Mouse (Mus musculus): Measurements from ENCODE around the gene Kcnk13.

Kcnk13 gene

GRCm38 (mm10) chr12:100079636-100080286 is 115.5 kb downstream of the Kcnk13 start:
- no peak for DNase-seq (ENCODE audit: low read depth in 1 of 2, low spot score in 2 of 2)

DNA sequence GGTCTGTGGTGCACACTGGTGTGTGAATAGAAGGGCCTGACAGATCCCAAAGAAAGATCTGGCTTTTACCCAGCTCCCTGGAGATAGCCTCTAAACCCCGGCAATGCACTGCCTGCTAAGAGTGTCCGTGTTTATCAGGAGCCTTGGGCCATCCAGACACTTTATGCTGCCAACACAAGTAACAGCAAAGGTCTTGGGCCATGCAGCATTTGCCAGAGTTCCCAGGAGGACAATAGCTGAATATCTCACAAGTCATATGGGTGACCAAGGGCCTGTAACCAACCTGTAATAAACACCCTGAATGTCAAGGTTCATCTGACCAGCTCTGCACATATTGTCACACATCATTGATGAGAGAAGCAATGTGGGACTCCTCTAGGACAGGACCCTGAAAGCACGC is 123.7 kb downstream of the Kcnk13 start:
- no peak for DNase-seq (ENCODE audit: low read depth in 1 of 2, low spot score in 2 of 2)

- DNase-seq (ENCODE audit: low read depth in 1 of 2, low spot score in 2 of 2): no peak
Observed at GRCm38 (mm10) chr12:100089265-100089664, 125.0 kb downstream of the Kcnk13 start.

- no peak for DNase-seq (ENCODE audit: low read depth in 1 of 2, low spot score in 2 of 2)
Observed at GRCm38 (mm10) chr12:100090750-100091149, 126.5 kb downstream of the Kcnk13 start.

DNA sequence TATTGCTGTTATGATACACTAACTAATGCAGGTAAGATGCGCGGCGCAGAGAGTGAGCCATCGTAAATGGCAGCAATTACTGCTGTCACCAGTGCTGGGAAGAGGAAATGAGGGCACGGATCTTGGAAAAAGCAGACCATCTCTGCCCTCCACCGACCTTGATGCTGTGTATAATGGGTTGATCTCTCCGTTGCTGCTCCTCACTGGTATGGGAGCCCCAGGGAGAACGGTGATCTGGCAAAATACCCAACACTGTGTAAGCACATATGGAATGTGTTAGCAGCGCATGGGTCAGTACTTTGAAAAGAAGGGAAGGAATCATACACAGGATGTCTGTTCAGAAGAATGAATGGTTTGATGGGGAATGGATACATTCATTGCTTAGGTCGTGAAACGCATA is 128.7 kb downstream of the Kcnk13 start:
- no peak for DNase-seq (ENCODE audit: low read depth in 1 of 2, low spot score in 2 of 2)

DNA sequence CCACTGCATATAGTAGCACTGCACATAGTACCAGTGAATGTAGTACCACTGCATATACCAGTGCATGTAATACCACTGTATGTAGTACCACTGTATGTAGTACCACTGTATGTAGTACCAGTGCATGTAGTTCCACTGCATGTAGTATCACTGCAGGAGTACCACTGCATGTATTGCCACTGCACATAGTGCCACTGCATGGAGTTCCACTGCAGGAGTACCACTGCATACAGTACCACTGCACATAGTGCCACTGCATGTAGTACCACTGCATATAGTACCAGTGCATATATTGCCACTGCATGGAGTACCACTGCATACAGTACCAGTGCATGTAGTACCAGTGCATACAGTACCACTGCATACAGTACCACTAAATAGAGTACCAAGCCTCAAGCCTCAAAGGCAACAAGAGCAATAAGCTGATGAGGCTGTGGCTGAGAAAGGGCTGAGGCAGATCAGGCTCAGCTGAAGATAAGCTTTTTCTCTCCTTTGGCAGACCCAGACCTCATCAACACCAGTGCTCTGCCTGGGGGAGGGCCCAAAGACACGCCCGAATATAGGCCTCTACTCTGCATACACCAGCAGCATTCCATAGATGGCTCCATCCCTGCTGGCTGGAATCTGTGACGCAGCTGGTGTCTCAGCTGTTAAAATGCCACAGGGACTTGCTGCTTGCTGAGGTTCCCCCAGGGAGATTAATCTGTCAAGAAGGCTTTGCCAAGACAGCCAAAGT is 135.8 kb downstream of the Kcnk13 start:
- DNase-seq (ENCODE audit: low read depth in 1 of 2, low spot score in 2 of 2): no peak

GRCm38 (mm10) chr12:100100707-100101030 is 136.4 kb downstream of the Kcnk13 start:
- no peak for DNase-seq (ENCODE audit: low read depth in 1 of 2, low spot score in 2 of 2)

- no peak for DNase-seq (ENCODE audit: low read depth in 1 of 2, low spot score in 2 of 2)
Observed at GRCm38 (mm10) chr12:100101651-100102050, 137.4 kb downstream of the Kcnk13 start.

DNA sequence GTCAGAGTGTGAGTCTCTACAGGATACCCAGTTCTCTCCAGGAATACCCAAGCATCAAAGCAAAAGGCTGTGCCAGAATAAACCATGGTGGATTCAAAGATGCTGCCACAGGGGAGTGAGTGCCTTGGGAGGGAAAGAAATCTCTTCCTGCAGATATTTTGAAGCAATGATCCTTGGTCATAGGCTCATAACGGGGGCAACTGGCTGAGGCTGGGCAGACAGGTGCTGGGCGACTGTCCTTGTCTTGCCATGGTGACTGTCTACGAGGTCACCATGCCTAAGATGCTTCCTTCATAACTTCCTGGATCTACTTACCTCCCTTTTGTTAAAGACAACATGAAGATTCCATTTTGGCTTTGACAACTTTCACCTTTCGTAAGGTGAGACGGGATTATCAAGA is 140.2 kb downstream of the Kcnk13 start:
- no peak for DNase-seq (ENCODE audit: low read depth in 1 of 2, low spot score in 2 of 2)

DNA sequence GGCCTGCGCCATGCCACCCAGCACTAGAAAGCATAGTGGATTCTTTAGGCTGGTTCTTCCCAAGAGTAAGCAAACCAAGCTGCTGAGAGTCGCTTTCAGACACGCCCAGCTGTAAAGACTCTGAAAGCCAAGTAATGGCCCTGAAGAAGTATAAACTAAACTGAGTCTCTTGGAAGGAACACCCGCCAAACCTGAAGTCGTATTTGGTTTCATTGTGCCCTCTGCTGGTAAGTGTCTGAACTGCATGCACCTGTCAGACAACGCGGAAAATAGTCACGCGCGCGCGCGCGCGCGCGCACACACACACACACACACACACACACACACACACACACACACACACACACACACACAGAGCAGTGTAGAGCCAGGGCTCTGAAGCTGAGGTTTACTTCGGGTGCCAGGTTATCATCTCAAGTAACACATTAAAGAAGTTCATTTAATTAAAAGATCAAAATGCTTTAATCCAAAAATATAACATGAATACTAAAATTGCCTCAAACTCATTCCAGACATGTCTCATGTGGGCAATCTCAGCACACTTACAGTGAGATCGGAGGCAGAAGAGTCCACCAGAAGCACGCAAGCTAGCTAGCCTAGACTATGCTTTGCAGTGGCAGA is 142.1 kb downstream of the Kcnk13 start:
- DNase-seq (ENCODE audit: low read depth in 1 of 2, low spot score in 2 of 2): peak in 1 of 2 experiments; percentile 49

- no peak for DNase-seq (ENCODE audit: low read depth in 1 of 2, low spot score in 2 of 2)
Observed at GRCm38 (mm10) chr12:100107436-100107835, 143.1 kb downstream of the Kcnk13 start.

GRCm38 (mm10) chr12:100109986-100110696 is 145.8 kb downstream of the Kcnk13 start, which contains the start of gene Psmc1:
Psmc1 (plus strand) TSS chr12:100110154.
- peak; percentile 33 to 69 for DNase-seq (ENCODE audit: low read depth in 1 of 2, low spot score in 2 of 2)

Data from monocyte, adult 2 months (primary cell).